Mouse (Mus musculus): ENCODE measurements around the gene Ptprd.

DNA sequence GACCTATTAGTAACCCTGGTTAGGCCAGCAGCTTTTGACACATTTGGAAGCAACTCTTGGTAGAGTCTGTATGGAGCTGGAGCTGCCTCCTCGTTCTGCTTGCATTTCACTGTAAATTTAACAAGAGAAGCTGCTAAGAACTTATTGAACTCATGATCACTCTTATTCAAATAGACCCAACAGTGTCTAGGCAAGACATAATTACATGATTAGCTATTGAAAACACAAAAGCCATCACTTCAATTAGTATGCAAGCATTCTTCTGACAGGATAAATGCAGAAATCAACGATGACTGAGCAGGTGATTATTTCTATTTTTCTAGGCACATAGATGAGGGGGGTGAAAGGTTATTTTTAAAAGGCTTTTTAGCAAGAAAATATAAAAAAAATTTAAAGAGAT, 1104.5 kb downstream of the Ptprd start:
- TF ChIP-seq CTCF (IDR thresholded peaks at IDR 0.05; ENCODE audit: extremely low read depth, insufficient read depth, insufficient read length, insufficient replicate concordance) (no peak), POLR2A (IDR thresholded peaks at IDR 0.05; ENCODE audit: low read depth, low read length) (no peak)
